Mouse (Mus musculus): ENCODE results near the gene Rnf135. TPM values are rescaled to one million over a fixed set of nuclear protein-coding genes. Genes with fewer than 3 reads are reported as not detected.

Gene Rnf135
- 6.5 TPM for polyA plus RNA-seq (2014; fragmentation: Illumina TruSeq; extraction: RNeasy Lipid Tissue Mini Kit (QIAGEN cat#74804); ENCODE audit: low read depth, low replicate concordance)

DNA sequence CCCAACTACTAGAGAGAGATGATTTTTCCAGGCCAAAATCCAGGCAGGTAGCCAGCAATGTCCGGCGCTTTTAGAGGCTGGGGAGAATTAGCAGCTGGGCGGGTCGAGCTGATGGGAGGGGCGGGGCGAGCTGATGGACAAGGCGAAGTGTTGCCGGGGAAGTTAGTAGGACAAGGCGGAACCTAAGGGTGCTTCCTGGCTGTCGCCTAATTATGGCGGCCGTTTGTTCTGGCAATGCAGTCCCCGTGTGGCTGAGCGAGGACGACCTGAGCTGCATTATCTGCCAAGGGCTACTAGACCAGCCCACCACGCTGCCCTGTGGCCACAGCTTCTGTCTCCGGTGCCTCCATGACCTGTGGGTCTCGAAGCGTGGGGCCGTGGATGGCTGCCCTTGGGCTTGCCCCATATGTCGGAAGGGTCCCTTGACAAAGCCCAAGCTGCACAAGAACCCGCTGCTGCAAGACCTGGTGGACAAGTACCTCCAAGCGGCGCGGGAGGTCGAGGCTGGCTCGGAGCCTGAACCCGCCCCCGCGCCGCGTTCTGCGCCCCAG, at the start of gene Rnf135:
Gene Rnf135 (plus strand): TSS at position 147 of the 551 bp plus-strand sequence.

DNA sequence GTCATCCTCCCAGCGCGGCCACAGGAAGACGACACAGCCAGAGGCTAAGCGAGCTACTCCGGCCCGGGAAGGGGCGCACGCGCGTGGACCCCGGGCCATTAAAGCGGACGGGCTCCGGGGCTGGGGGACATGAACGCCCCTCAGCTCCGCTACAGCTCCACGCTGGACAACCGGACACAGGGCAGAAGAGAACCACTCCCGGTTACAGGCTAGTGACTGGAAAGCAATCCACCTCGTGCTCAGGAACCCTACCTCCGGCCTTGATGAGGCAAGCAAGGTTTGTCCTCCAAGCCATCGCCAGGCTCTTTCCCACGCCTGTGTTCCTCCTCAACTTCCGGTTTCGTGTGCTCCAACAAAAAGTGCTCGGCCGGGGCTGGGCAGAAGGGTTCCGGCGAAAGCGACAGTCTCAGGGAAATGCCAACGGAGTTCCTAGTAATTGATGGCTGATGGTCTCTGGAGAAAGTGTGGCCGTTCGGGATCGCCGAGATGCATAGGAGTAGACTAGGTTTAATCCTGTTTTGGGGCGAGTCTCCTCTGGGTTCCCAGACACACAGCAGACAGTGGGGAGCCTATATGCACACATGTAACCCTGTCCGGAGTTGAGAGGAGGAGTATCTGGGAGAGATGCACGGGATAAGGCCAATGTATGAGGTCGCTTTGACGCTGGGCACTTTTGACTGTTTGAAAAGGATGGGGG, 41.7 kb upstream of the Rnf135 start, which contains the start of gene Tefm:
Gene Tefm (minus strand): TSS at position 351 of the 697 bp plus-strand sequence.

DNA sequence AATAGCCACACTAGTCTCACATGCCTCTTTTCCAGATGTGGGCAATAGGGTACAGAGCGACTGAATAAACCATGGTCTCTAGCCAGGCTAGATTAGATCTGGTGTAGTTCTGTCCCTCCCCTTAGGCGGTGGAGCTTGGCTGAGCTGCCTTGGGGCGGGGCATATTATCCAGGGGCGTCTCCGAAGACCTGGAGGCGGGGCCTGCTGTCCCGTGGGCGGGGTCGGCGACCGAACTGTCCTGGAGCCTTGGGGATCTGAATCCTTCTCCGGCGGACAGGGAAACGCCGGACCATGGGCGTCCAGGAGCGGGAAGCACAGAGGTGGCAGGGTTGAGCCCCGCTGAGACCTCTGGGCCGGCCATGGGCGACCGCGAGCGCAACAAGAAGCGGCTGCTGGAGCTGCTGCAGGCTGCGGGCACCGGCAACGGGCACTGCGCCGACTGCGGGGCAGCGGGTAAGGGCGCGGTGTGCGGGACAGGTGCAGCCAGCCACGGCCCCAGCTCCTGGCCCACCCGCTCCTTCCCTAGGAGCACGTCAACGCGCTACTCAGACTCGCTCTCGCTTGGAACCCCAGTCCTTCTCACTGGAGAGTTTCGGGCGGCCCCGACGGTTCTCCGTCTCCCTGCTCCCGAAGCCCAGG, 29.7 kb upstream of the Rnf135 start, which contains the start of gene Adap2:
Gene Adap2 (plus strand): TSS at position 249 of the 639 bp plus-strand sequence.

DNA sequence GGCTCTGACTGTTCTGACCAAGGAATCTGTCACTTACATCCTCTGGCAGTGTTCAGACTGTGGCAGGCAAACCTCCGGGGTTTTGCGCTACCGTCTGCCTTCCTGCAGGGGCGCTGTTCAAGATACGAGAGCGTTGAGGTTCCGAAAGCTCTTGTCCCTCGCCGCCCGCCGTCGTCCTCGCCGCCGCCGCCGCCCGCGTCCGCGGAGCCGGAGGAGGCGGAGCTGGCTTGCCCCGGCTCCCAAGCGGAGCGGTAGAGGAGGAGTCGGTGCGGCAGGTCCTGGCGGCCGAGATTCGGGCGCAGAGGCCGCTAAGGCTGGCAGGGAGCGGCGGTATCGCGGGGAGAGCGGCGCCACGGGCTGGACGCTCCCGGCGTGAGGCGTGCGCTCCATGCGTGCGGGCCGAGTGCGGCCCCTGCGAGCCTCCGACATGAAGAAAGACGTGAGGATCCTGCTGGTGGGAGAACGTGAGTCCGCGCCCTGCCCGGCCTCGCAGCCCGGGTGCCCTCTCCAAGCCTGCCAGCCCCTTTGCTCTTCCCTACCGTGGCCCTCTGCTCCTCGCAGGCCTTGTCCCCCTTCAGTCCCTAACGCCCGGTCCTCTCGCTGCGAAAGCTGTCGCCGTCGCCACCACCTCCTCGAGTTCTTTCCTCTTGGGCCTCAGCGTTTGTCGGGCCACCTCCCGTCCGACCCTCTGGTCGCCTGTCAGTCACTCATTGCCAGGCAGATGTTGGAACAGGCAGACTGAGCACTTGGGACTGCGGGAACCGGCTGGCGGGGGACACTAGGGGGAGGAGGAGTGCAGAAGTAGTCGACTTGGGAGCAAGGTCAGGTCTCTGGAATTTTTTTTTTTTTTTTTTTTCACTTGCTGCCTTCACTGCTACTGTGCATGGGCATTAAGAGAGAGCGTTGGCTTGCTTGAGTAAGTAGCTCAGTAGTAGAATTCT, 25.5 kb downstream of the Rnf135 start, which contains the start of gene Rhot1:
Gene Rhot1 (plus strand): TSS at position 160 of the 941 bp plus-strand sequence.

Other genes with a start within 250 kb of the Rnf135 start
- 24.1 TPM for gene Utp6, start 221.5 kb upstream of the Rnf135 start, polyA plus RNA-seq (2014; fragmentation: Illumina TruSeq; extraction: RNeasy Lipid Tissue Mini Kit (QIAGEN cat#74804); ENCODE audit: low read depth, low replicate concordance)
- 19.7 TPM for gene Suz12, start 190.7 kb upstream of the Rnf135 start, polyA plus RNA-seq (2014; fragmentation: Illumina TruSeq; extraction: RNeasy Lipid Tissue Mini Kit (QIAGEN cat#74804); ENCODE audit: low read depth, low replicate concordance)
- 14.7 TPM for gene Crlf3, start 102.9 kb upstream of the Rnf135 start, polyA plus RNA-seq (2014; fragmentation: Illumina TruSeq; extraction: RNeasy Lipid Tissue Mini Kit (QIAGEN cat#74804); ENCODE audit: low read depth, low replicate concordance)
- 0.63 TPM for gene Atad5, start 94.5 kb upstream of the Rnf135 start, polyA plus RNA-seq (2014; fragmentation: Illumina TruSeq; extraction: RNeasy Lipid Tissue Mini Kit (QIAGEN cat#74804); ENCODE audit: low read depth, low replicate concordance)
- 35.6 TPM for gene Tefm, start 41.7 kb upstream of the Rnf135 start, polyA plus RNA-seq (2014; fragmentation: Illumina TruSeq; extraction: RNeasy Lipid Tissue Mini Kit (QIAGEN cat#74804); ENCODE audit: low read depth, low replicate concordance)
- 9.5 TPM for gene Adap2, start 29.7 kb upstream of the Rnf135 start, polyA plus RNA-seq (2014; fragmentation: Illumina TruSeq; extraction: RNeasy Lipid Tissue Mini Kit (QIAGEN cat#74804); ENCODE audit: low read depth, low replicate concordance)
- 81.5 TPM for gene Rhot1, start 25.2 kb downstream of the Rnf135 start, polyA plus RNA-seq (2014; fragmentation: Illumina TruSeq; extraction: RNeasy Lipid Tissue Mini Kit (QIAGEN cat#74804); ENCODE audit: low read depth, low replicate concordance)
- 11.2 TPM for gene Rhbdl3, start 117.1 kb downstream of the Rnf135 start, polyA plus RNA-seq (2014; fragmentation: Illumina TruSeq; extraction: RNeasy Lipid Tissue Mini Kit (QIAGEN cat#74804); ENCODE audit: low read depth, low replicate concordance)
- gene 5730455P16Rik, start 194.2 kb downstream of the Rnf135 start, polyA plus RNA-seq (2014; fragmentation: Illumina TruSeq; extraction: RNeasy Lipid Tissue Mini Kit (QIAGEN cat#74804); ENCODE audit: low read depth, low replicate concordance) = 20.5 TPM
- gene Zfp207, start 199.4 kb downstream of the Rnf135 start, polyA plus RNA-seq (2014; fragmentation: Illumina TruSeq; extraction: RNeasy Lipid Tissue Mini Kit (QIAGEN cat#74804); ENCODE audit: low read depth, low replicate concordance) = 87.4 TPM
- 75.9 TPM for gene Psmd11, start 244.8 kb downstream of the Rnf135 start, polyA plus RNA-seq (2014; fragmentation: Illumina TruSeq; extraction: RNeasy Lipid Tissue Mini Kit (QIAGEN cat#74804); ENCODE audit: low read depth, low replicate concordance)